Comparison of ENCODE assay signal across 14 mouse cellular contexts in genomic region chr7:15956143-15956542, GRCm38 (mm10). TPM values are rescaled to one million over a fixed set of nuclear protein-coding genes. Genes with fewer than 3 reads are reported as not detected.
DNase-seq lines count a peak whose midpoint lies in the region; ATAC-seq and TF ChIP-seq lines count a peak whose summit lies in the region.
"Had no signal": no experiment of that assay in that cellular context is flagged by ENCODE, and none has a peak within 500 bp of the region (broad histone marks: within the 10 kb centered on the region; RNA-seq: fewer than 3 reads in every experiment).

No protein-coding gene starts in this region.

- peaks cover 29% of the 10 kb centered on the region for H3K4me1 ChIP-seq in heart, embryonic 12.5 days (replicated peaks)
- H3K4me1 ChIP-seq in limb, embryonic 15.5 days: peaks cover 23% of the 10 kb centered on the region
- peaks cover 11% of the 10 kb centered on the region for H3K4me1 ChIP-seq in limb, embryonic 10.5 days
- H3K4me1 ChIP-seq in lung, embryonic 14.5 days (ENCODE audit: insufficient read depth): 0 out of 2 replicates have a peak, but pooled peaks cover 2% of the 10 kb centered on the region
- peaks cover 7% of the 10 kb centered on the region; the same call in 1 of the 2 replicates for H3K4me1 ChIP-seq in stomach, embryonic 15.5 days
- H3K4me1 ChIP-seq: hindbrain, embryonic 15.5 days had no signal

- 61% methylated on average over 5 of the region's 5 CpGs for WGBS in heart, embryonic 12.5 days
- WGBS in limb, embryonic 15.5 days: 71% methylated on average over 5 of the region's 5 CpGs
- 72% methylated on average over 5 of the region's 5 CpGs for WGBS in limb, embryonic 10.5 days
- WGBS in lung, embryonic 14.5 days: 42% methylated on average over 5 of the region's 5 CpGs
- 61% methylated on average over 5 of the region's 5 CpGs for WGBS in stomach, embryonic 15.5 days

- peaks cover 6% of the 10 kb centered on the region; the same call in 1 of the 2 replicates for H3K9me3 ChIP-seq in heart, embryonic 12.5 days (replicated peaks)
- H3K9me3 ChIP-seq in limb, embryonic 15.5 days: no peaks in the 10 kb centered on the region
- H3K9me3 ChIP-seq in limb, embryonic 10.5 days (replicated peaks): no peaks in the 10 kb centered on the region
- no peaks in the 10 kb centered on the region for H3K9me3 ChIP-seq in lung, embryonic 14.5 days (ENCODE audit: low read depth, low read length)
- no peaks in the 10 kb centered on the region for H3K9me3 ChIP-seq in stomach, embryonic 15.5 days
- H3K9me3 ChIP-seq: hindbrain, embryonic 15.5 days; limb, embryonic 12.5 days had no signal

- DNase-seq in heart, postnatal 25 days (ENCODE audit: low spot score): no peak
- DNase-seq in limb, embryonic 10.5 days (ENCODE audit: low spot score): no peak
- peak; percentile 67 for DNase-seq in lung, embryonic 14.5 days
- DNase-seq in right cerebral cortex, postnatal 14 days: no peak
- no peak for DNase-seq in adrenal gland, postnatal 25 days
- DNase-seq: cerebellum, adult 11-12 months; gastrocnemius, postnatal 25 days; kidney, postnatal 36 days had no signal

- H3K9ac ChIP-seq in heart, embryonic 12.5 days: no peak overlapping the region
- no peak overlapping the region for H3K9ac ChIP-seq in limb, embryonic 15.5 days
- H3K9ac ChIP-seq in lung, embryonic 14.5 days: no peak overlapping the region
- H3K9ac ChIP-seq in stomach, embryonic 15.5 days: no peak overlapping the region
- H3K9ac ChIP-seq: hindbrain, embryonic 15.5 days; limb, embryonic 12.5 days; midbrain, embryonic 13.5 days had no signal

- peak; percentile 39 for TF ChIP-seq CTCF in lung, embryonic 14.5 days (IDR thresholded peaks at IDR 0.05; ENCODE audit: low read depth)

- H3K27me3 ChIP-seq in heart, embryonic 12.5 days (replicated peaks): no peaks in the 10 kb centered on the region
- H3K27me3 ChIP-seq in limb, embryonic 15.5 days: peaks cover 2% of the 10 kb centered on the region; the same call in 1 of the 2 replicates
- peaks cover 16% of the 10 kb centered on the region for H3K27me3 ChIP-seq in limb, embryonic 10.5 days (ENCODE audit: low read depth, poor library complexity, severe bottlenecking)
- no peaks in the 10 kb centered on the region for H3K27me3 ChIP-seq in lung, embryonic 14.5 days (ENCODE audit: insufficient read depth, low read length)
- H3K27me3 ChIP-seq in stomach, embryonic 15.5 days (replicated peaks): 0 out of 2 replicates have a peak, but pooled peaks cover 3% of the 10 kb centered on the region
- H3K27me3 ChIP-seq: hindbrain, embryonic 15.5 days had no signal

- intact Hi-C loops in heart, postnatal 25 days (cut with DNase I): no loop called here

- H3K4me2 ChIP-seq in heart, embryonic 12.5 days: no peak overlapping the region
- no peak overlapping the region for H3K4me2 ChIP-seq in limb, embryonic 15.5 days
- H3K4me2 ChIP-seq in lung, embryonic 14.5 days: peak overlapping the region; percentile 8; the same call in 1 of the 2 replicates
- H3K4me2 ChIP-seq in stomach, embryonic 15.5 days: no peak overlapping the region

- peak overlapping the region; percentile 50 for H3K27ac ChIP-seq in heart, embryonic 12.5 days (ENCODE audit: poor library complexity, severe bottlenecking)
- peak overlapping the region; percentile 40; the same call in 1 of the 2 replicates for H3K27ac ChIP-seq in limb, embryonic 15.5 days
- H3K27ac ChIP-seq in limb, embryonic 10.5 days: no peak overlapping the region
- peak overlapping the region; percentile 75 for H3K27ac ChIP-seq in lung, embryonic 14.5 days (ENCODE audit: low read depth)
- peak overlapping the region; percentile 18; the same call in 1 of the 2 replicates for H3K27ac ChIP-seq in stomach, embryonic 15.5 days
- H3K27ac ChIP-seq: hindbrain, embryonic 15.5 days; limb, embryonic 12.5 days; midbrain, embryonic 13.5 days had no signal

- ATAC-seq in heart, embryonic 12.5 days (ENCODE audit: insufficient number of reproducible peaks, low FRiP score): no peak
- no peak for ATAC-seq in limb, embryonic 15.5 days (ENCODE audit: insufficient number of reproducible peaks, low FRiP score, low TSS enrichment, low read depth)
- peak; percentile 33; the same call in 1 of the 2 replicates for ATAC-seq in lung, embryonic 14.5 days (ENCODE audit: insufficient read depth)
- ATAC-seq in stomach, embryonic 15.5 days (ENCODE audit: insufficient read depth, low FRiP score, low read depth): no peak
- ATAC-seq: midbrain, embryonic 13.5 days had no signal

- H3K36me3 ChIP-seq in heart, embryonic 12.5 days: peaks cover 43% of the 10 kb centered on the region
- peaks cover 88% of the 10 kb centered on the region for H3K36me3 ChIP-seq in limb, embryonic 15.5 days
- no peaks in the 10 kb centered on the region for H3K36me3 ChIP-seq in limb, embryonic 10.5 days
- H3K36me3 ChIP-seq in lung, embryonic 14.5 days (ENCODE audit: insufficient read depth): peaks cover 90% of the 10 kb centered on the region
- peaks cover 46% of the 10 kb centered on the region for H3K36me3 ChIP-seq in stomach, embryonic 15.5 days
- H3K36me3 ChIP-seq: hindbrain, embryonic 15.5 days; limb, embryonic 12.5 days; midbrain, embryonic 13.5 days had no signal

- H3K4me3 ChIP-seq in heart, embryonic 12.5 days: no peak overlapping the region
- H3K4me3 ChIP-seq in limb, embryonic 15.5 days: no peak overlapping the region
- no peak overlapping the region for H3K4me3 ChIP-seq in limb, embryonic 10.5 days
- H3K4me3 ChIP-seq in lung, embryonic 14.5 days (ENCODE audit: low read depth, low read length): no peak overlapping the region
- H3K4me3 ChIP-seq in stomach, embryonic 15.5 days (replicated peaks): no peak overlapping the region
- H3K4me3 ChIP-seq: hindbrain, embryonic 15.5 days; midbrain, embryonic 13.5 days had no signal

RNA-seq across cellular contexts. Expression of gene Nop53, which starts 10.3 kb away (rescaled TPM):
- 122 and 126 TPM in 2 replicates for polyA plus RNA-seq in heart, embryonic 12.5 days (2016; fragmentation: Nextera tagmentation; extraction: Ambion mirVana)
- 100 to 1,000 TPM; 123 to 127 TPM for total RNA-seq in heart, postnatal 25 days (2021)
- 196 and 208 TPM in 2 replicates for polyA plus RNA-seq in limb, embryonic 15.5 days (2015; fragmentation: Nextera tagmentation; extraction: Ambion mirVana)
- 173 and 203 TPM in 2 replicates for polyA plus RNA-seq in limb, embryonic 10.5 days (2016; fragmentation: Nextera tagmentation; extraction: Ambion mirVana)
- polyA plus RNA-seq in lung, embryonic 14.5 days (2014; fragmentation: Nextera tagmentation; extraction: Ambion mirVana): 184 and 187 TPM in 2 replicates
- 173 and 183 TPM in 2 replicates for polyA plus RNA-seq in stomach, embryonic 15.5 days (2015; fragmentation: Nextera tagmentation; extraction: Ambion mirVana)
- total RNA-seq in adrenal gland, postnatal 25 days (2021): 174 TPM in 2 replicates

RNA-seq across cellular contexts. Expression of gene Ehd2, which starts 11.2 kb away (rescaled TPM):
- polyA plus RNA-seq in heart, embryonic 12.5 days (2016; fragmentation: Nextera tagmentation; extraction: Ambion mirVana): 35.2 and 37.9 TPM in 2 replicates
- total RNA-seq in heart, postnatal 25 days (2021): 100 to 1,000 TPM; 112 to 129 TPM
- 62.8 and 71.1 TPM in 2 replicates for polyA plus RNA-seq in limb, embryonic 15.5 days (2015; fragmentation: Nextera tagmentation; extraction: Ambion mirVana)
- 10.1 and 10.4 TPM in 2 replicates for polyA plus RNA-seq in limb, embryonic 10.5 days (2016; fragmentation: Nextera tagmentation; extraction: Ambion mirVana)
- 61.2 and 67.5 TPM in 2 replicates for polyA plus RNA-seq in lung, embryonic 14.5 days (2014; fragmentation: Nextera tagmentation; extraction: Ambion mirVana)
- 49.0 and 49.6 TPM in 2 replicates for polyA plus RNA-seq in stomach, embryonic 15.5 days (2015; fragmentation: Nextera tagmentation; extraction: Ambion mirVana)
- 38.3 and 41.0 TPM in 2 replicates for total RNA-seq in adrenal gland, postnatal 25 days (2021)

RNA-seq across cellular contexts. Expression of gene Selenow, which starts 33.9 kb away (rescaled TPM):
- 759 and 790 TPM in 2 replicates for polyA plus RNA-seq in heart, embryonic 12.5 days (2016; fragmentation: Nextera tagmentation; extraction: Ambion mirVana)
- total RNA-seq in heart, postnatal 25 days (2021): 100 to 1,000 TPM; 148 to 155 TPM
- polyA plus RNA-seq in limb, embryonic 15.5 days (2015; fragmentation: Nextera tagmentation; extraction: Ambion mirVana): 871 and 889 TPM in 2 replicates
- 654 and 733 TPM in 2 replicates for polyA plus RNA-seq in limb, embryonic 10.5 days (2016; fragmentation: Nextera tagmentation; extraction: Ambion mirVana)
- 909 and 927 TPM in 2 replicates for polyA plus RNA-seq in lung, embryonic 14.5 days (2014; fragmentation: Nextera tagmentation; extraction: Ambion mirVana)
- 686 and 711 TPM in 2 replicates for polyA plus RNA-seq in stomach, embryonic 15.5 days (2015; fragmentation: Nextera tagmentation; extraction: Ambion mirVana)
- 156 and 160 TPM in 2 replicates for total RNA-seq in adrenal gland, postnatal 25 days (2021)
